Mouse (Mus musculus) bone marrow macrophage, adult 2 months (primary cell): ENCODE measurements around the gene Tgm5.

Experiments used
- CTCF ChIP-seq: IDR thresholded peaks from 2 replicates; pipeline ENCODE4 v1.5.1; 2012; ENCODE audit warnings: low read depth, mild to moderate bottlenecking, low read length, moderate library complexity
- POLR2A ChIP-seq: IDR thresholded peaks from 2 replicates; pipeline ENCODE4 v1.6.1; 2012; ENCODE audit warnings: mild to moderate bottlenecking, low read depth, low read length, borderline replicate concordance

DNA sequence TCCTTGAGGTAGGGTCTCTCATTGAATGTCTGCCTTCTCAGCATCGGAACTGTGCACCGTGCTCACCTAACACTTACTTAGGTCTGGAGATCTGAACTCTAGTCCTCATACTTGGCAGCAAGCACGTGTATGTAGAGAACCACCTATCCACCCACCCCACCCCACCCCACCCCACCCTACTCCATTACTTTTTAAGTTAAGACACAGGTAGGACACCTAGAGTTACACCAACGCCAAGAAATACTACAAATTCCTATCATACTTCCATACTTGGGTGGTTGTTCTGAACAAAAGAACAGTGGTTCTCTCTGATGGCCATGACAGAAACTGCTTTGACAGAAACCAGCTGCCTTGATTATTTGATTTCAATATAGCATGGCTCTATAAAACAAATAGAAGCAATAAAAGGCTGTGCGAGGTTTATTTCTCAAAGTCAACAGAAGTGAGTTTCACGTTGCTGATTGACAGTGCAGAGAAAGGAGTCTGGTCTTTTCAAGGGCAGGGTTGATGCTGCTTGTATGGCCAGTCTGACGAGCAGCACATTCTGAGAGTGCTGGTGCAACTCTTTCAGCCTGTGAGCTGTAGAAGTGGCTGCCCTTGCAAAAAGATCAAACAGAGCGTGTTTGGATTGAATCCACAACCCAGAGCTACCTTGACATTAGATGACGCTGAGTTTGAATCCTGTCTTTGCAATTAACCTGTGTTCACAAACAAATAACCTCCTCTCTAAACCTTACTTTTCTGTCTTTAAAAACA, 43.4 kb upstream of the Tgm5 start:
- no peak for TF ChIP-seq CTCF
- TF ChIP-seq POLR2A: no peak
